16 mouse cellular contexts compared by ENCODE assay signal in the genomic region with DNA sequence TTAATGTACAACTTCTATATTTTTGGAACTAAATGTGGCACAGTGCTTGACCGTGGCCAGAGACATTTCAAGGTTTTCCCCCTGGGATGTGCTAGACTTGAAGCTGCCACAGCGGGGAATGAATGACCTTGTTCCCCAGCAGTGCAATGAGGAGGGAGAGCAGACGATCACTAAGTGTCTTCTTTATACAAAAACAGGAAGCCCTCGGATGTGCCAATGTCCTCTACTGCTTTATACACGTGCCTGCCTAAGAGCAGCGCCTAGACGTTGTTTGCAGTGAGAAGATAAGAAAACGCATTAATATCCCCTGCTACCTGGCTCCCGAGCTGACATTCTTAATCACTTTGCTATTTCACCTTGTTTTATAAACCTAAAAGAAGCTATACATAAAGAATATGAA. TPM values are rescaled to one million over a fixed set of nuclear protein-coding genes. Genes with fewer than 3 reads are reported as not detected.
DNase-seq lines count a peak whose midpoint lies in the region; ATAC-seq and TF ChIP-seq lines count a peak whose summit lies in the region.
"Had no signal": no experiment of that assay in that cellular context is flagged by ENCODE, and none has a peak within 500 bp of the region (broad histone marks: within the 10 kb centered on the region; RNA-seq: fewer than 3 reads in every experiment).

No protein-coding gene starts in this region.

- H3K4me2 ChIP-seq in lung, postnatal 0 days (replicated peaks; ENCODE audit: low read depth, low read length), result no peak overlapping the region
- H3K4me2 ChIP-seq: embryonic facial prominence, embryonic 15.5 days; forebrain, embryonic 15.5 days; hindbrain, embryonic 14.5 days; neural tube, embryonic 13.5 days had no signal

- TF ChIP-seq EP300 in lung, postnatal 0 days (IDR thresholded peaks at IDR 0.05), result no peak

- ATAC-seq in lung, postnatal 0 days, result no peak
- ATAC-seq in G1E (ENCODE audit: extremely low read depth, insufficient number of reproducible peaks, low FRiP score, poor library complexity, severe bottlenecking), result peak; percentile 65
- ATAC-seq in megakaryocyte, adult 5-6 weeks (ENCODE audit: poor library complexity, severe bottlenecking), result peak; percentile 63
- ATAC-seq in frontal cortex, adult (ENCODE audit: low TSS enrichment), result no peak
- ATAC-seq: forebrain, embryonic 15.5 days had no signal

- no peak overlapping the region for H3K4me3 ChIP-seq in lung, postnatal 0 days (ENCODE audit: low read depth, low read length)
- no peak overlapping the region; the same call in 1 of the 2 replicates for H3K4me3 ChIP-seq in G1E (ENCODE audit: low read depth, low read length)
- H3K4me3 ChIP-seq: embryonic facial prominence, embryonic 15.5 days; forebrain, embryonic 15.5 days; neural tube, embryonic 13.5 days had no signal

- 27% methylated on average over 9 of the region's 9 CpGs for WGBS in lung, postnatal 0 days

- no peak overlapping the region for H3K9ac ChIP-seq in lung, postnatal 0 days (replicated peaks; ENCODE audit: low read depth)
- H3K9ac ChIP-seq: embryonic facial prominence, embryonic 15.5 days; forebrain, embryonic 15.5 days; hindbrain, embryonic 14.5 days; neural tube, embryonic 13.5 days had no signal

- H3K27ac ChIP-seq in lung, postnatal 0 days (ENCODE audit: low read length), result no peak overlapping the region
- H3K27ac ChIP-seq: embryonic facial prominence, embryonic 15.5 days; forebrain, embryonic 15.5 days; hindbrain, embryonic 14.5 days; neural tube, embryonic 13.5 days had no signal

- no peak for TF ChIP-seq CTCF in lung, postnatal 0 days (IDR thresholded peaks at IDR 0.05)
- TF ChIP-seq CTCF in G1E (IDR thresholded peaks at IDR 0.05; ENCODE audit: low read depth, low read length), result no peak

- no peaks in the 10 kb centered on the region for H3K9me3 ChIP-seq in lung, postnatal 0 days (ENCODE audit: low read length)
- H3K9me3 ChIP-seq in G1E (replicated peaks), result no peaks in the 10 kb centered on the region
- H3K9me3 ChIP-seq: embryonic facial prominence, embryonic 15.5 days; forebrain, embryonic 15.5 days; neural tube, embryonic 13.5 days had no signal

- H3K4me1 ChIP-seq in lung, postnatal 0 days (ENCODE audit: insufficient read depth, low read depth, low read length), result no peaks in the 10 kb centered on the region
- H3K4me1 ChIP-seq in G1E (ENCODE audit: insufficient read depth, low read depth, low read length), result peaks cover 73% of the 10 kb centered on the region
- H3K4me1 ChIP-seq: forebrain, embryonic 15.5 days; neural tube, embryonic 13.5 days had no signal

- DNase-seq in lung, postnatal 0 days (ENCODE audit: low spot score), result peak; percentile 55
- DNase-seq in lung, postnatal 4 days, result no peak
- no peak for DNase-seq in G1E (ENCODE audit: low spot score)
- peak; percentile 27 to 32 for DNase-seq in adrenal gland, postnatal 36 days
- no peak for DNase-seq in cerebellum, adult 8-10 months
- DNase-seq: gastrocnemius, postnatal 14 days; layer of hippocampus, adult 9-11 months; midbrain, embryonic 14.5 days; right cerebral cortex, adult 18-20 months had no signal

- no peaks in the 10 kb centered on the region for H3K36me3 ChIP-seq in lung, postnatal 0 days (ENCODE audit: insufficient read depth, low read length)
- peaks cover 59% of the 10 kb centered on the region for H3K36me3 ChIP-seq in G1E (replicated peaks)
- H3K36me3 ChIP-seq: embryonic facial prominence, embryonic 15.5 days; forebrain, embryonic 15.5 days; neural tube, embryonic 13.5 days had no signal

- no peaks in the 10 kb centered on the region for H3K27me3 ChIP-seq in lung, postnatal 0 days (replicated peaks; ENCODE audit: insufficient read depth, low read length)
- no peaks in the 10 kb centered on the region for H3K27me3 ChIP-seq in G1E (ENCODE audit: insufficient read depth, low read length)
- H3K27me3 ChIP-seq: CH12.LX; embryonic facial prominence, embryonic 15.5 days; forebrain, embryonic 15.5 days; neural tube, embryonic 13.5 days had no signal

RNA-seq across cellular contexts. Expression of a gene that starts 55.3 kb away (rescaled TPM):
- polyA plus RNA-seq in lung, postnatal 0 days (2015; fragmentation: Nextera tagmentation; extraction: Ambion mirVana), result 7.5 TPM in 2 replicates
- total RNA-seq in G1E (2014; fragmentation: Nextera tagmentation) (292 and 317 TPM in 2 replicates), G1E (2017) (126 and 146 TPM in 2 replicates)
- polyA plus RNA-seq in G1E (2012), result 1,103 and 1,581 TPM in 2 replicates
- 10 to 100 TPM; 22.9 to 27.0 TPM for total RNA-seq in adrenal gland, postnatal 36 days (2021)
- total RNA-seq in megakaryocyte, adult 5-6 weeks (2015), result 319 and 334 TPM in 2 replicates
- total RNA-seq in megakaryocyte, adult 5-6 weeks (2017), result 128 and 161 TPM in 2 replicates

Comparison
In these comparisons a context has a peak if more than half of its experiments do, and no peak if none do; other contexts are left out.
1. DNase-seq: peak in lung, postnatal 0 days (single experiment) and adrenal gland, postnatal 36 days (2 of 2); none in lung, postnatal 4 days (0 of 2), G1E (single experiment) and cerebellum, adult 8-10 months (single experiment).
2. ATAC-seq: peak in G1E (single experiment) and megakaryocyte, adult 5-6 weeks (single experiment); none in lung, postnatal 0 days (single experiment) and frontal cortex, adult (single experiment).
3. RNA of a gene that starts 55.3 kb away (total RNA-seq): 128 to 334 TPM in megakaryocyte, adult 5-6 weeks and 126 to 317 TPM in G1E; 22.9 to 27.0 TPM in adrenal gland, postnatal 36 days; every median in the first group is over 4 times any median in the second.